Mouse (Mus musculus) layer of hippocampus, adult 2 months (tissue): ENCODE measurements around the gene Mlph. TPM values are rescaled to one million over a fixed set of nuclear protein-coding genes. Genes with fewer than 3 reads are reported as not detected.

Source experiments
- DNase-seq, 2 experiments: peaks; one replicate each; pipeline ENCODE4 v3.0.0; 2022; ENCODE audit warnings: low spot score in 2 of 2
- H3K27ac ChIP-seq: fragments of 200-600 bp; 2 replicates; pipeline ENCODE4 v1.8.1; 2022
- H3K4me3 ChIP-seq: fragments of 200-600 bp; 2 replicates; pipeline ENCODE4 v1.8.1; 2022; ENCODE audit warnings: mild to moderate bottlenecking
- CTCF ChIP-seq: fragments of 200-600 bp; conservative IDR thresholded peaks from 2 replicates; pipeline ENCODE4 v1.8.1; 2022; ENCODE audit warnings: antibody characterized with exemption, mild to moderate bottlenecking, moderate library complexity
- total RNA-seq, 2 experiments: library from RNA; stranded (reverse); gene quantifications; 2 replicates each; pipeline ENCODE4 v1.2.3; 2021

The Mlph gene
- total RNA-seq, 2 experiments from 2014 or later, result 0.88 to 1.6 TPM

- DNase-seq, result no peak
- TF ChIP-seq CTCF, result no peak
- peak overlapping the region; percentile 14; the same call in 1 of the 2 replicates for H3K27ac ChIP-seq
- no peak overlapping the region for H3K4me3 ChIP-seq
These were observed 47.6 kb downstream of the Mlph start for GRCm38 (mm10) chr1:90962526-90962925.

- H3K27ac ChIP-seq, result no peak overlapping the region
- no peak overlapping the region for H3K4me3 ChIP-seq
- no peak for TF ChIP-seq CTCF
- DNase-seq, result no peak
These were observed 48.1 kb downstream of the Mlph start for GRCm38 (mm10) chr1:90962994-90963393.

GRCm38 (mm10) chr1:90967583-90967982, 52.7 kb downstream of the Mlph start:
- no peak for DNase-seq
- H3K27ac ChIP-seq, result no peak overlapping the region
- no peak overlapping the region for H3K4me3 ChIP-seq
- no peak for TF ChIP-seq CTCF

- TF ChIP-seq CTCF, result no peak
- no peak overlapping the region for H3K4me3 ChIP-seq
- H3K27ac ChIP-seq, result no peak overlapping the region
- no peak for DNase-seq
These were observed 53.8 kb downstream of the Mlph start for GRCm38 (mm10) chr1:90968649-90969048.

GRCm38 (mm10) chr1:90969347-90969784, 54.5 kb downstream of the Mlph start, which contains the start of gene Rab17:
Gene Rab17, minus strand, starts transcription at chr1:90969661.
- TF ChIP-seq CTCF, result no peak
- no peak for DNase-seq
- H3K4me3 ChIP-seq, result no peak within 1 kb of the TSS
- no peak within 1 kb of the TSS for H3K27ac ChIP-seq

GRCm38 (mm10) chr1:90969881-90970390, 55.1 kb downstream of the Mlph start:
- Histone ChIP-seq H3K4me3 (no peak overlapping the region), H3K27ac (no peak overlapping the region)
- DNase-seq, result no peak
- TF ChIP-seq CTCF, result no peak

GRCm38 (mm10) chr1:90972911-90973573, 58.2 kb downstream of the Mlph start:
- peak; percentile 99; the same call in 1 of the 2 replicates for TF ChIP-seq CTCF
- Histone ChIP-seq H3K27ac (peak overlapping the region; percentile 20; the same call in 1 of the 2 replicates), H3K4me3 (no peak overlapping the region)
- DNase-seq, result peak; percentile 90 to 99

- peak overlapping the region; percentile 20; the same call in 1 of the 2 replicates for H3K27ac ChIP-seq
- no peak overlapping the region for H3K4me3 ChIP-seq
- no peak for DNase-seq
- TF ChIP-seq CTCF, result no peak; the same call in 1 of the 2 replicates
These were observed 58.7 kb downstream of the Mlph start for GRCm38 (mm10) chr1:90973574-90973911.

- TF ChIP-seq CTCF, result no peak
- peak overlapping the region; percentile 52 for H3K27ac ChIP-seq
- peak; percentile 46 to 65 for DNase-seq
- H3K4me3 ChIP-seq, result no peak overlapping the region
These were observed 60.2 kb downstream of the Mlph start for GRCm38 (mm10) chr1:90974906-90975649.

- H3K27ac ChIP-seq, result peak overlapping the region; percentile 52; the same call in 1 of the 2 replicates
These were observed 61.1 kb downstream of the Mlph start for GRCm38 (mm10) chr1:90975960-90976359.

GRCm38 (mm10) chr1:90980638-90981330, 65.9 kb downstream of the Mlph start:
- peak in 1 of 2 experiments; percentile 8 for DNase-seq
- peak overlapping the region; percentile 58; the same call in 1 of the 2 replicates for H3K27ac ChIP-seq

More at GRCm38 (mm10) chr1:90975960-90976359, 61.1 kb downstream of the Mlph start:
- DNase-seq, result no peak
- H3K4me3 ChIP-seq, result no peak overlapping the region
- TF ChIP-seq CTCF, result no peak

GRCm38 (mm10) chr1:90981346-90981745, 66.5 kb downstream of the Mlph start:
- Histone ChIP-seq H3K4me3 (no peak overlapping the region), H3K27ac (peak overlapping the region; percentile 58; the same call in 1 of the 2 replicates)
- DNase-seq, result peak in 1 of 2 experiments; percentile 5
- no peak for TF ChIP-seq CTCF

More at GRCm38 (mm10) chr1:90980638-90981330, 65.9 kb downstream of the Mlph start:
- no peak overlapping the region for H3K4me3 ChIP-seq
- no peak for TF ChIP-seq CTCF
